Mouse (Mus musculus) ES-E14 (cell line): ENCODE data around the gene Pak4. TPM values are rescaled to one million over a fixed set of nuclear protein-coding genes. Genes with fewer than 3 reads are reported as not detected.

Experiments
- DNase-seq: peaks from one replicate; pipeline ENCODE4 v3.0.0-alpha.2; 2013; ENCODE audit warnings: low read depth, low spot score
- H3K27ac ChIP-seq: 2 replicates; pipeline ENCODE4 v1.5.1; 2012; ENCODE audit warnings: low read depth, mild to moderate bottlenecking, low read length, moderate library complexity, mixed read lengths; ENCODE audit not compliant: poor library complexity, insufficient read depth, severe bottlenecking
- H3K36me3 ChIP-seq: 2 replicates; pipeline ENCODE4 v1.6.1; 2012; ENCODE audit warnings: mild to moderate bottlenecking, low read length, moderate library complexity, mixed read lengths; ENCODE audit not compliant: control insufficient read depth, poor library complexity, insufficient read depth, severe bottlenecking
- H3K4me1 ChIP-seq, 2 experiments: fragments of 150-350 bp in 1 of 2; sonication (generic) in 1 of 2; 2 replicates each; pipeline ENCODE4 v1.6.1; 2012; ENCODE audit warnings: low read length in 2 of 2, mild to moderate bottlenecking in 1 of 2, mixed read lengths in 1 of 2; ENCODE audit not compliant: control insufficient read depth in 2 of 2, insufficient read depth in 2 of 2, poor library complexity in 1 of 2
- H3K4me3 ChIP-seq, 2 experiments: fragments of 150-350 bp in 1 of 2; sonication (generic) in 1 of 2; 2 replicates each; pipeline ENCODE4 v1.5.1; 2012; ENCODE audit warnings: low read length in 2 of 2, low read depth in 1 of 2, mild to moderate bottlenecking in 1 of 2, mixed read lengths in 1 of 2; ENCODE audit not compliant: insufficient read depth in 1 of 2, poor library complexity in 1 of 2, severe bottlenecking in 1 of 2
- H3K9ac ChIP-seq: 2 replicates; pipeline ENCODE4 v1.6.1; 2012; ENCODE audit warnings: low read depth, mild to moderate bottlenecking, low read length, mixed read lengths; ENCODE audit not compliant: poor library complexity, insufficient read depth, severe bottlenecking
- H3K9me3 ChIP-seq: fragments of 150-350 bp; sonication (generic); 2 replicates; pipeline ENCODE4 v1.6.1; 2012; ENCODE audit warnings: low read depth, mild to moderate bottlenecking, low read length; ENCODE audit not compliant: control insufficient read depth, insufficient read depth
- CHD2 ChIP-seq: IDR thresholded peaks from 2 replicates; pipeline ENCODE4 v1.6.1; 2014; ENCODE audit warnings: mild to moderate bottlenecking, low read depth, low read length, inconsistent platforms
- HCFC1 ChIP-seq: IDR thresholded peaks from 2 replicates; pipeline ENCODE4 v1.6.1; 2012; ENCODE audit warnings: low read length, inconsistent platforms, borderline replicate concordance; ENCODE audit not compliant: insufficient read depth
- MAFK ChIP-seq: IDR thresholded peaks from 2 replicates; pipeline ENCODE4 v1.6.1; 2014; ENCODE audit warnings: mild to moderate bottlenecking, low read depth, low read length, inconsistent platforms; ENCODE audit not compliant: insufficient read depth
- ZC3H11A ChIP-seq: IDR thresholded peaks from 2 replicates; pipeline ENCODE4 v1.6.1; 2012; ENCODE audit warnings: low read depth, mild to moderate bottlenecking, inconsistent platforms, low read length, borderline replicate concordance
- ZNF384 ChIP-seq: IDR thresholded peaks from 2 replicates; pipeline ENCODE4 v1.6.1; 2012; ENCODE audit warnings: low read depth, low read length, inconsistent platforms
- in situ Hi-C, 2 experiments: fragments of 600-800 bp; cut with MboI; formaldehyde crosslinking; loops; one replicate each; pipeline ENCODE4 v1.15.1; 2025; ENCODE audit warnings: low sequenced_read_pairs in 2 of 2, inconsistent platforms in 1 of 2; ENCODE audit not compliant: unreplicated experiment in 2 of 2
- total RNA-seq: library from RNA; depleted of rRNA; stranded (reverse); fragments of 300-350 nt; gene quantifications from 2 replicates; pipeline ENCODE4 v1.2.3, GENCODE M21; 2012

The Pak4 gene
- total RNA-seq, 1 experiment = 31.9 TPM

DNA sequence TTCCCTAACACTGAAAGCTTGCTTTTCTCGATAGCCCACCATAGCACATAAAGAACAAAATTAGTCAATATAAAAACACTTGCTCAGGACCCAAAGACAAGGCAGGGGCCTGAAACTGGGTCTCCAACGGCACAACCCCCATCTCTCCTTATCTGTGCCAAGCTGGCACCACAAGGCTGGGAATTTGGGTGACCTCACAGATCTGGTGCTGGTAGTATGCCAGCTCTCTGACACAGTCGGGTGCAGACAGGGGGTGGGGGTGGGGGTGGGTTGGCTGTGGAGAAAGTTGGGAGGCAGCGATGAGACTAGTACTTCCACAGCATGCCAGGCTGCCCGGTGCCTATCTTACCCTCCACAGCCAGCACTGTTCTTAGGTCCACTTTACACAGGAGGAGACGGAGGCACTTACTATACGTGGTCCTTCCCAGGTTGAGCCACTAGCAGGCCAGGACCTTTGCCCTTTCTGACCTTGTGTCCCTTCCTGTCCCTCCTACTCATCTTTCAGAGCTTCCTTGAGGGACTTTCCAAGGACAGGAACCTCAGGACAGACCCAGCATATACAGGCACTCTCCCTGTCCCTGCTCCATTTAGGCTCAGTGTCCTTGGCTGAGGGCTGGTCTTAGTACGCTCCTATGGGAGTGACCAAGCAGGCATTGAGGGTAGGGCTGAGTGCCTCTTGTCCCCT is 2.1 kb downstream of the Pak4 start:
- Histone ChIP-seq H3K36me3 (peaks cover 7% of the 10 kb centered on the region; the same call in 1 of the 2 replicates), H3K4me3 (peak overlapping the region; percentile 78 to 94; a peak in 3 of 4 replicates), H3K9ac (no peak overlapping the region), H3K4me1 (peaks cover 32 to 45% of the 10 kb centered on the region in 2 experiments), H3K9me3 (no peaks in the 10 kb centered on the region), H3K27ac (no peak overlapping the region; the same call in 1 of the 2 replicates)
- DNase-seq = no peak
- in situ Hi-C loops = no loop called here
- TF ChIP-seq MAFK (no peak), ZC3H11A (no peak), ZNF384 (no peak), CHD2 (no peak), HCFC1 (no peak)

DNA sequence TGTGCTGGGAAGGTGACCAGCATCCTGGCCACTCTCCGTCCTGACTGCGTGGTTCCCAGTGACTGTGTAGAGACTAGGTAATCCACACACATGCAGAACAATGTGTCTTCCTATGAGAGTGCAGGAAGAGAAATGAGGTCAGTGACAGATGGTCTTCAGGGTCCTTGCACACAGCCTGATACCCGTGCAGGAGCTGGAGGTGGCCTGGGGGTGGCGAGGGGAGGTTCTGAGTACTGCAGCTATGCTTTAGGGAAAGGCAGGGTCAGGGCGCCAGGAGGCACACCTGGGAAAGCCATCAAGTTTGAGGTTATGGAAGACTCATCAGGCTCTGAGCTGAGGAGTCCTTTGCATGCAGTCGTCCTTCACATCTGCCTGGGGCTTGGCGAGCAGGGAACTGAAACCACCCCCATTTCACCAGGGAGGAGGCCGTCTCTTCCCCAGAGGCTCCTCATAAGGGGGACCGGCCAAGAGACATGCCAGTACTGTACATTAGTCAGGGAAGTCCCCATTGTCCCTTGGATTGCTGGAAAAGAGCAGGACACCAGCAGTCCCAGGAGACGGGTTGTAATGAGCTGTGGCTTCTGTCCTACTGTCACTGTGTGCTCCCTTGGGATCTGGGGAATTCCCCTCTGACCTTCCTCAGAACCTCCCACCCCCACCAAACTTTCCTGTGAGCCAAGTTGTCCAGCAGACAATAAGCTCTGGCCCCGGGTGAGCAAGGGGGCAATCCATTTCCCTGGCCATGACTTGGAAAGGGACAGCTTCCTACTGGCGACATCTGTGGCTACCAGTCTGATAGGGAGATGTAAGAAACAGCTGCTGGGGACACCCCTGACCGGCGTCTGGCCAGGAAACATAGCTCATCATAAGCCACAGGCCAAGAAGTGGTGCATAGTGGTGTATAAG is 4.5 kb downstream of the Pak4 start:
- Histone ChIP-seq H3K9me3 (no peaks in the 10 kb centered on the region), H3K9ac (no peak overlapping the region; the same call in 1 of the 2 replicates), H3K27ac (no peak overlapping the region), H3K4me3 (no peak overlapping the region), H3K4me1 (peaks cover 34 to 48% of the 10 kb centered on the region in 2 experiments), H3K36me3 (peaks cover 7% of the 10 kb centered on the region; the same call in 1 of the 2 replicates)
- in situ Hi-C loops = no loop called here
- TF ChIP-seq ZNF384 (no peak), MAFK (no peak), HCFC1 (no peak), ZC3H11A (no peak), CHD2 (no peak)
- no peak for DNase-seq

DNA sequence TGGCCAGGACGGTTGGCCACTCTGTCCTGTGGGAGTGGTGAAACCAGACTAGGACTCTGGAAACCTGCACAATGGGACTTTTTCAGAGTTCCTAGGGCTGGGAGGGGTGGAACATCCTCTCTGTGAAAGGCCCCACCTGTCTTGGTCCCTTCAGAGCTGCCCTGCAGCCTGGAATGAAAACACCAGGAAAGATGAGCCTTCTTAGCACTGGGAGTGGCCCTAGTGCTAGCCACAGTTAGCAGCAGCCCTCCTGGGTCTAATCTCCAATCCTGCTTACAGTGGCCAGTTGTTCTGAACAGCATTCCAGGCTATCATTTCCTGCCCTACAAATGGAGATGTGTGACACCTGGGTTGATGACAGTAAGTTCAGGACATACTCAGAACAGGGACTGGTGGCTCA is 6.1 kb downstream of the Pak4 start:
- no peak for DNase-seq
- TF ChIP-seq CHD2 = no peak
- TF ChIP-seq HCFC1 = no peak
- TF ChIP-seq ZNF384 = no peak
- in situ Hi-C loops = no loop called here
- Histone ChIP-seq H3K36me3 (peaks cover 7% of the 10 kb centered on the region; the same call in 1 of the 2 replicates), H3K9ac (no peak overlapping the region), H3K4me1 (peaks cover 37 to 60% of the 10 kb centered on the region in 2 experiments), H3K4me3 (no peak overlapping the region), H3K9me3 (no peaks in the 10 kb centered on the region), H3K27ac (no peak overlapping the region)

DNA sequence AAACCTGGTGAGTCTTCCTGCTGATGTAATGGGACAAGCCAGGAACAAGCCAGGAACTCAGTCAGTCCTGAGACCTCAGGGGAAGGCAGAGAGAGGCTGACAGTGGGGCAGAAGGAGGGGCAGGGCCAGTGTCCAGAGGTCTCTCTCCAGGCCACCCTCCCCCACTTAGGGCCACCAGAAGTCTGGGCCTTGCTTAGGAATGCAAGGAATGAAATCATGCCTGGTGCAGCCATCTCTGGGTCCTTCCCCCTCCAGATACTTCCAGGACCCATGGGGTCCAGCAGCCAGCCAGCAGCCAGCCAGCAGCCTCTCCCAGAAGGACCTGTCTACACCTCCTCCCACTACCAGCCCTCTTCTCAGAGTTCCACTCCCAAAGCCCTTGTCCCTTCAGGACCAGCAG is 10.3 kb downstream of the Pak4 start:
- no peak overlapping the region for H3K9ac ChIP-seq
- no peak for DNase-seq
- H3K9me3 ChIP-seq = no peaks in the 10 kb centered on the region
- no peaks in the 10 kb centered on the region for H3K36me3 ChIP-seq
- peaks cover 27 to 48% of the 10 kb centered on the region in 2 experiments for H3K4me1 ChIP-seq
- TF ChIP-seq MAFK = no peak
- no peak for TF ChIP-seq CHD2
- TF ChIP-seq ZC3H11A = no peak
- TF ChIP-seq HCFC1 = no peak
- TF ChIP-seq ZNF384 = no peak
- in situ Hi-C loops = no loop called here
- no peak overlapping the region for H3K4me3 ChIP-seq
- no peak overlapping the region for H3K27ac ChIP-seq
